In the genomic region with DNA sequence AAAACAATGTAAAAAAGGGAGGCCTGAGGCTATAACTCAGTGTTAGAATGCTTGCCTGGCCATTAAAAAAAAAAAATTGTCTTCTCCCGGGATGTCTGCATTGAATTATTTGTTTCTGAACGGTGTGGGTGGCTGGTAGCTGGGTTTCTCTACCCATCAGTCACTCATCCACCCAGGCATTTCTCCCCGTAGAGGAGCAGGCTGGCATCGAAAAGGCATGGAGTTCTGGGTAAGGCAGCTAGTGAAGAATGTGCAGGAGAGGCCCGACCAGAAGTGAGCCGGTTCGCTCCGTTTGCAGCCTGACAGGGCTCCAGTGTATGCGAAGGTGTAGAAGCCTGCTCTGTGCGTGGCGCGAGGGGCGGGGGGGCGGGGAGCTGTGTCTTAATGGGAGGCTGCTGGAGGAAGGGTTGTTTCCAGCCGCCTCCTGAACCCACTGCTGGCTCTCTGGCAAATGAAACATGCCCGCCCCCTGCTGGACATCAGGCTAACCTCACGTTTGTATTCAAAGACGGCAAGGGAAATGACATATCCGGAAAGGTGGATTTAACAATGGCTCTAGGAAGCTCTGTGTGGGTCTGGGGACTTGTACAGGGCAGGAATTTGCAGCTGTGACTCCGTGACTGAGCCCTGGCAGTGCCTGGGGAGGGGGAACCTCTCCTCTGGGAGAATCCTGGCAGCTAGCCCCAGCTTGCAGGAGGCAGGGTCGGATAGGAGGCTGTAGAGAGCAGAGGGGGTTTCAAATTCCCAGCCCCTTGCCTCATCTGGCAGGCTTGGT, we compare ENCODE assay signal across 8 mouse cellular contexts. TPM values are rescaled to one million over a fixed set of nuclear protein-coding genes. Genes with fewer than 3 reads are reported as not detected.
A peak's percentile ranks its signal among the peaks of the same experiment; 100 is the strongest.
DNase-seq lines count a peak whose midpoint lies in the region; ATAC-seq lines count a peak whose summit lies in the region.

No protein-coding gene starts in this region.

- peaks cover 22% of the 10 kb centered on the region for H3K27me3 ChIP-seq in embryonic facial prominence, embryonic 13.5 days
- H3K27me3 ChIP-seq in heart, embryonic 10.5 days (ENCODE audit: insufficient read depth, poor library complexity, severe bottlenecking): peaks cover 47% of the 10 kb centered on the region
- no peaks in the 10 kb centered on the region for H3K27me3 ChIP-seq in kidney, embryonic 14.5 days (ENCODE audit: control insufficient read depth, insufficient read depth, low read length)
- H3K27me3 ChIP-seq in limb, embryonic 15.5 days: no peaks in the 10 kb centered on the region; the same call in 1 of the 2 replicates

- H3K4me1 ChIP-seq in embryonic facial prominence, embryonic 13.5 days: peaks cover 50% of the 10 kb centered on the region
- peaks cover 36% of the 10 kb centered on the region for H3K4me1 ChIP-seq in heart, embryonic 10.5 days
- H3K4me1 ChIP-seq in kidney, embryonic 14.5 days (ENCODE audit: control insufficient read depth, insufficient read depth, low read length): peaks cover 28% of the 10 kb centered on the region
- peaks cover 39% of the 10 kb centered on the region for H3K4me1 ChIP-seq in limb, embryonic 15.5 days

- no peaks in the 10 kb centered on the region for H3K9me3 ChIP-seq in embryonic facial prominence, embryonic 13.5 days
- H3K9me3 ChIP-seq in heart, embryonic 10.5 days: no peaks in the 10 kb centered on the region
- H3K9me3 ChIP-seq in kidney, embryonic 14.5 days (ENCODE audit: control insufficient read depth, low read length): no peaks in the 10 kb centered on the region
- H3K9me3 ChIP-seq in limb, embryonic 15.5 days: no peaks in the 10 kb centered on the region

- under 1% methylated on average over 21 of the region's 21 CpGs for WGBS in embryonic facial prominence, embryonic 13.5 days
- WGBS in heart, embryonic 10.5 days: 7% methylated on average over 21 of the region's 21 CpGs
- 3% methylated on average over 21 of the region's 21 CpGs for WGBS in kidney, embryonic 14.5 days
- 1% methylated on average over 21 of the region's 21 CpGs for WGBS in limb, embryonic 15.5 days

- H3K27ac ChIP-seq in embryonic facial prominence, embryonic 13.5 days: peak overlapping the region; percentile 88
- peak overlapping the region; percentile 77; the same call in 1 of the 2 replicates for H3K27ac ChIP-seq in heart, embryonic 10.5 days
- 0 out of 2 replicates have a peak overlapping the region, but pooled peaks have one; percentile 6 for H3K27ac ChIP-seq in kidney, embryonic 14.5 days (ENCODE audit: low read depth, low read length)
- peak overlapping the region; percentile 71 for H3K27ac ChIP-seq in limb, embryonic 15.5 days

- H3K4me2 ChIP-seq in embryonic facial prominence, embryonic 13.5 days: peak overlapping the region; percentile 56
- H3K4me2 ChIP-seq in kidney, embryonic 14.5 days (replicated peaks; ENCODE audit: low read depth, low read length): peak overlapping the region; percentile 44
- H3K4me2 ChIP-seq in limb, embryonic 15.5 days: peak overlapping the region; percentile 48

- ATAC-seq in embryonic facial prominence, embryonic 13.5 days (ENCODE audit: insufficient number of reproducible peaks, insufficient read depth, low FRiP score, low TSS enrichment, low read depth): peak; percentile 82
- ATAC-seq in kidney, embryonic 14.5 days (ENCODE audit: low FRiP score, low TSS enrichment): peak; percentile 58
- peak; percentile 74 for ATAC-seq in limb, embryonic 15.5 days (ENCODE audit: insufficient number of reproducible peaks, low FRiP score, low TSS enrichment, low read depth)
- ATAC-seq in monocyte, adult 5-6 weeks (replicated peaks; ENCODE audit: insufficient number of reproducible peaks, low FRiP score, low TSS enrichment, poor library complexity, severe bottlenecking): peak; percentile 72

- H3K36me3 ChIP-seq in embryonic facial prominence, embryonic 13.5 days: no peaks in the 10 kb centered on the region
- H3K36me3 ChIP-seq in heart, embryonic 10.5 days: no peaks in the 10 kb centered on the region
- no peaks in the 10 kb centered on the region for H3K36me3 ChIP-seq in kidney, embryonic 14.5 days (ENCODE audit: control insufficient read depth, insufficient read depth, low read length)
- H3K36me3 ChIP-seq in limb, embryonic 15.5 days: no peaks in the 10 kb centered on the region

- peak overlapping the region; percentile 57 for H3K9ac ChIP-seq in embryonic facial prominence, embryonic 13.5 days
- peak overlapping the region; percentile 18; the same call in 1 of the 2 replicates for H3K9ac ChIP-seq in kidney, embryonic 14.5 days (ENCODE audit: low read depth, low read length)
- H3K9ac ChIP-seq in limb, embryonic 15.5 days: no peak overlapping the region

- peak overlapping the region; percentile 16 for H3K4me3 ChIP-seq in embryonic facial prominence, embryonic 13.5 days
- peak overlapping the region; percentile 45 for H3K4me3 ChIP-seq in heart, embryonic 10.5 days
- peak overlapping the region; percentile 21 for H3K4me3 ChIP-seq in kidney, embryonic 14.5 days (ENCODE audit: low read length)
- 0 out of 2 replicates have a peak overlapping the region, but pooled peaks have one; percentile 18 for H3K4me3 ChIP-seq in limb, embryonic 15.5 days

- DNase-seq in 3134 (ENCODE audit: extremely low read depth, insufficient read length, low spot score): peak; percentile 38
- peak; percentile 91 to 93 for DNase-seq in adrenal gland, postnatal 36 days
- DNase-seq in heart, embryonic 10.5 days (ENCODE audit: low spot score): peak; percentile 94
- DNase-seq in spleen, postnatal 36 days (ENCODE audit: low spot score in 2 of 2): peak; percentile 50 to 66

RNA-seq across cellular contexts. Expression of gene Laptm5, which starts 34.5 kb away (rescaled TPM):
- total RNA-seq in adrenal gland, postnatal 36 days (2021): 10 to 100 TPM; 21.7 to 31.3 TPM
- 27.9 and 28.6 TPM in 2 replicates for polyA plus RNA-seq in embryonic facial prominence, embryonic 13.5 days (2015; fragmentation: Nextera tagmentation; extraction: Ambion mirVana)
- polyA plus RNA-seq in heart, embryonic 10.5 days (2016; fragmentation: Nextera tagmentation; extraction: Ambion mirVana): 7.7 and 19.5 TPM in 2 replicates
- polyA plus RNA-seq in kidney, embryonic 14.5 days (2014; fragmentation: Nextera tagmentation; extraction: Ambion mirVana): 19.7 and 29.5 TPM in 2 replicates
- polyA plus RNA-seq in limb, embryonic 15.5 days (2015; fragmentation: Nextera tagmentation; extraction: Ambion mirVana): 59.7 and 67.1 TPM in 2 replicates
- total RNA-seq in monocyte, adult 5-6 weeks (2017): 420 to 631 TPM (median 540 TPM) in 3 replicates

Comparison
In these comparisons a context has a peak if more than half of its experiments do, and no peak if none do; other contexts are left out.
1. Peak in every context shown above with its lines: DNase-seq, ATAC-seq, H3K4me3 ChIP-seq and H3K27ac ChIP-seq.
2. DNase-seq: peak in every context shown above with its lines; median percentile 94 in heart, embryonic 10.5 days; 92 in adrenal gland, postnatal 36 days; 58 in spleen, postnatal 36 days; 38 in 3134.
3. H3K27ac ChIP-seq: peak in every context shown above with its lines; median percentile 88 in embryonic facial prominence, embryonic 13.5 days; 77 in heart, embryonic 10.5 days; 71 in limb, embryonic 15.5 days; 6 in kidney, embryonic 14.5 days.